Mouse (Mus musculus) 416B (cell line): ENCODE results near the gene Tmem127.
"Not testable (repeated sequence)": the region's sequence is repeated elsewhere in the genome, so short reads cannot be mapped to it uniquely, and the experiment has no call there.

Experiments
- DNase-seq: peaks from one replicate; pipeline ENCODE4 v3.0.0; 2011; ENCODE audit warnings: low read depth

Gene Tmem127

GRCm38 (mm10) chr2:127267854-127268253 is 20.1 kb downstream of the Tmem127 start:
- DNase-seq, result no peak

- DNase-seq, result peak; percentile 97
Measured at GRCm38 (mm10) chr2:127269491-127270299, 22.0 kb downstream of the Tmem127 start, which contains the start of gene Stard7. Gene Stard7, plus strand, starts transcription at chr2:127270218.

GRCm38 (mm10) chr2:127270300-127271041 is 22.8 kb downstream of the Tmem127 start:
- peak; percentile 88 for DNase-seq

- peak; percentile 74 for DNase-seq
Measured at GRCm38 (mm10) chr2:127271042-127271515, 23.4 kb downstream of the Tmem127 start.

GRCm38 (mm10) chr2:127272049-127272448 is 24.3 kb downstream of the Tmem127 start:
- not testable (repeated sequence) for DNase-seq

- no peak for DNase-seq
Measured at GRCm38 (mm10) chr2:127272806-127273205, 25.1 kb downstream of the Tmem127 start.

- no peak for DNase-seq
Measured at GRCm38 (mm10) chr2:127274590-127274989, 26.9 kb downstream of the Tmem127 start.

- no peak for DNase-seq
Measured at GRCm38 (mm10) chr2:127275551-127276320, 28.0 kb downstream of the Tmem127 start.

- DNase-seq, result no peak
Measured at GRCm38 (mm10) chr2:127278162-127278561, 30.5 kb downstream of the Tmem127 start.

GRCm38 (mm10) chr2:127292250-127292649 is 44.5 kb downstream of the Tmem127 start:
- no peak for DNase-seq

- DNase-seq, result no peak
Measured at GRCm38 (mm10) chr2:127297001-127297805, 49.5 kb downstream of the Tmem127 start.

- DNase-seq, result no peak
Measured at GRCm38 (mm10) chr2:127298056-127298455, 50.3 kb downstream of the Tmem127 start.

GRCm38 (mm10) chr2:127300701-127301100 is 53.0 kb downstream of the Tmem127 start:
- DNase-seq, result peak; percentile 97

- DNase-seq, result peak; percentile 68
Measured at GRCm38 (mm10) chr2:127301883-127302282, 54.2 kb downstream of the Tmem127 start.

GRCm38 (mm10) chr2:127304192-127304591 is 56.5 kb downstream of the Tmem127 start:
- DNase-seq, result not testable (repeated sequence)

GRCm38 (mm10) chr2:127304609-127305210 is 57.0 kb downstream of the Tmem127 start:
- no peak for DNase-seq

GRCm38 (mm10) chr2:127306123-127306522 is 58.4 kb downstream of the Tmem127 start:
- peak; percentile 70 for DNase-seq

GRCm38 (mm10) chr2:127307179-127307578 is 59.5 kb downstream of the Tmem127 start:
- no peak for DNase-seq

- peak; percentile 60 for DNase-seq
Measured at GRCm38 (mm10) chr2:127308660-127309059, 61.0 kb downstream of the Tmem127 start.

GRCm38 (mm10) chr2:127310246-127310645 is 62.5 kb downstream of the Tmem127 start:
- DNase-seq, result no peak

- DNase-seq, result no peak
Measured at GRCm38 (mm10) chr2:127310685-127311084, 63.0 kb downstream of the Tmem127 start.
